Mouse (Mus musculus): ENCODE measurements at regions not wholly inside any gene's neighbourhood (a gene's known extent, or its start where the extent isn't known, plus 50 kb on each side); places are given as distances from the start of the nearest gene placed in this dataset.
A peak's percentile ranks its signal among the peaks of the same experiment; 100 is the strongest.

- no peak for DNase-seq (ENCODE audit: extremely low spot score, low spot score)
These were observed 278.5 kb upstream of the Acvr2a start for GRCm38 (mm10) chr2:48535453-48535852.

GRCm38 (mm10) chr2:48536930-48537329 is 277.0 kb upstream of the Acvr2a start:
- no peak for DNase-seq (ENCODE audit: extremely low spot score, low spot score)

GRCm38 (mm10) chr2:48538668-48539341 is 275.1 kb upstream of the Acvr2a start:
- peak; percentile 60 for DNase-seq (ENCODE audit: extremely low spot score, low spot score)

GRCm38 (mm10) chr2:48539465-48540055 is 274.3 kb upstream of the Acvr2a start:
- DNase-seq (ENCODE audit: extremely low spot score, low spot score): no peak

- DNase-seq (ENCODE audit: extremely low spot score, low spot score): no peak
These were observed 269.5 kb upstream of the Acvr2a start for GRCm38 (mm10) chr2:48544377-48544776.

GRCm38 (mm10) chr2:48545072-48545471 is 268.8 kb upstream of the Acvr2a start:
- DNase-seq (ENCODE audit: extremely low spot score, low spot score): no peak

GRCm38 (mm10) chr2:48545679-48546078 is 268.2 kb upstream of the Acvr2a start:
- no peak for DNase-seq (ENCODE audit: extremely low spot score, low spot score)

GRCm38 (mm10) chr2:48546194-48546593 is 267.7 kb upstream of the Acvr2a start:
- DNase-seq (ENCODE audit: extremely low spot score, low spot score): no peak

- DNase-seq (ENCODE audit: extremely low spot score, low spot score): no peak
These were observed 257.3 kb upstream of the Acvr2a start for GRCm38 (mm10) chr2:48556600-48556999.

- no peak for DNase-seq (ENCODE audit: extremely low spot score, low spot score)
These were observed 256.8 kb upstream of the Acvr2a start for GRCm38 (mm10) chr2:48557123-48557522.

- no peak for DNase-seq (ENCODE audit: extremely low spot score, low spot score)
These were observed 255.3 kb upstream of the Acvr2a start for GRCm38 (mm10) chr2:48558641-48559040.

GRCm38 (mm10) chr2:48563636-48564035 is 250.3 kb upstream of the Acvr2a start:
- no peak for DNase-seq (ENCODE audit: extremely low spot score, low spot score)

- no peak for DNase-seq (ENCODE audit: extremely low spot score, low spot score)
These were observed 249.7 kb upstream of the Acvr2a start for GRCm38 (mm10) chr2:48564170-48564569.

- DNase-seq (ENCODE audit: extremely low spot score, low spot score): no peak
These were observed 246.0 kb upstream of the Acvr2a start for GRCm38 (mm10) chr2:48567871-48568270.

- no peak for DNase-seq (ENCODE audit: extremely low spot score, low spot score)
These were observed 227.6 kb upstream of the Acvr2a start for GRCm38 (mm10) chr2:48586162-48586830.

GRCm38 (mm10) chr2:48586831-48587169 is 227.1 kb upstream of the Acvr2a start:
- no peak for DNase-seq (ENCODE audit: extremely low spot score, low spot score)

- no peak for DNase-seq (ENCODE audit: extremely low spot score, low spot score)
These were observed 224.2 kb upstream of the Acvr2a start for GRCm38 (mm10) chr2:48589709-48590108.

GRCm38 (mm10) chr2:48597793-48598583 is 215.9 kb upstream of the Acvr2a start:
- DNase-seq (ENCODE audit: extremely low spot score, low spot score): no peak

- DNase-seq (ENCODE audit: extremely low spot score, low spot score): no peak
These were observed 214.5 kb upstream of the Acvr2a start for GRCm38 (mm10) chr2:48599367-48599766.

- no peak for DNase-seq (ENCODE audit: extremely low spot score, low spot score)
These were observed 212.1 kb upstream of the Acvr2a start for GRCm38 (mm10) chr2:48601855-48602254.

- no peak for DNase-seq (ENCODE audit: extremely low spot score, low spot score)
These were observed 204.4 kb upstream of the Acvr2a start for GRCm38 (mm10) chr2:48609466-48609865.

- DNase-seq (ENCODE audit: extremely low spot score, low spot score): no peak
These were observed 201.7 kb upstream of the Acvr2a start for GRCm38 (mm10) chr2:48612251-48612650.
